Mouse (Mus musculus) heart, adult 8-10 months (tissue): ENCODE measurements around the gene Capg. TPM values are rescaled to one million over a fixed set of nuclear protein-coding genes. Genes with fewer than 3 reads are reported as not detected.
A peak's percentile ranks its signal among the peaks of the same experiment; 100 is the strongest.

Source experiments
- DNase-seq: peaks from one replicate; pipeline ENCODE4 v3.0.0; 2022; ENCODE audit warnings: low spot score
- total RNA-seq, 4 experiments: library from RNA; stranded (reverse); gene quantifications; 2 replicates each; pipeline ENCODE4 v1.2.4; 2022

The Capg gene
- 10 to 100 TPM in 1 of 4 experiments, 1 to 10 TPM in 3; 7.5 to 11.8 (median 9.2) TPM for total RNA-seq

DNA sequence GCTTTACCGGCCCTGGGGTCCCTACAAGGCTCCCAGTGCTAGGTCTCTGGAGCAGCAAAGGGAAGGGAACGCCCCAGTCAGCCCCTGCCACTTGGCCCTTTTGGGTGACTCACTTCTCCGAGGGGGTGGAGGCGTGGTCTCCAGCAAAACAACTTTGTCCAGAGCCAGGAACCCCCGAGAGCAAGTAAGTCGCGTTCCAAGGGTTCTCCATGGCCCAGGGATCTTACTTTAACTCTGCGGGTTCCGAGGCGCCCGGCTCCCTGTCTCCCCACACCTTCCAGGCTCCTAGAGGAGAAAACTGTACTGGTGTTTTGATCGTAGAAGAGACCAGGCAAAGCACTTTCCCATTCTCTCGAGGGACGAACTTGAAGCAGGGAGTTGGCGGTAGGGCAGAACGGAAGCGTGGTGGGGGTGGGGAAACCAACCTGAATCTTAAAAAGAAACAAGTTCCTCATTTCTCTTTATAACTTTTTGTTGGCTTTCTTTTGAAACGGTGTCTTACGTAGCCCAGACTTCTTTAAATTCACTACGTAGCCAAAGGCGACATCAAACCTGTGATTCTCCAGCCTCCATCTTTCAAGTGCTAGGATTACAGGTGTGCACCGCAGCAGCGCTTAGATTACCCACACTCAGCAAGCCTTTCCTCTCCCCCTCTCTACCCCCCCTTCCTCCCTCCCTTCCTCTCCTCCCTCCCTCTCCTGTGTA lies at the start of gene Capg:
Gene Capg, plus strand, starts transcription at position 109 of the 705 bp plus-strand sequence.
- DNase-seq, result peak; percentile 52

DNA sequence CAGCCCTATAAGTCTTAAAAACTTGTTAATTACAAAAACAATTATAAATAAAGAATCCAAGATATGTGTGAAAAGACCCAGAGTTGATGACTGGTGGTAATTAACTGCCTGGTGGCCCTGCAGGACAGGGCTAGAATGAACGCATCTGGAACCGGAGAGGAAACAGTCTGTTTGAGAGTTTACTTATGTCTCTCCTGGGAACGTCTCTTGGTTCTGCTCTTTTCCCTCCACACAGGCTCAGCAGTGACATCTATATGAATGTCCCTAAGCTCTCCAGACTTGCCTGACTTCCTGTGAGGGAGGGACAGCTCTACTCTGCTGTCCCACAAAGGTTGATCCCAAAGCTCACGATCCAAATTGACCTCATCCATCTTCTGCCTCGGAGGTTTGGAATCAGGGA lies 45.2 kb upstream of the Capg start:
- DNase-seq, result no peak

DNA sequence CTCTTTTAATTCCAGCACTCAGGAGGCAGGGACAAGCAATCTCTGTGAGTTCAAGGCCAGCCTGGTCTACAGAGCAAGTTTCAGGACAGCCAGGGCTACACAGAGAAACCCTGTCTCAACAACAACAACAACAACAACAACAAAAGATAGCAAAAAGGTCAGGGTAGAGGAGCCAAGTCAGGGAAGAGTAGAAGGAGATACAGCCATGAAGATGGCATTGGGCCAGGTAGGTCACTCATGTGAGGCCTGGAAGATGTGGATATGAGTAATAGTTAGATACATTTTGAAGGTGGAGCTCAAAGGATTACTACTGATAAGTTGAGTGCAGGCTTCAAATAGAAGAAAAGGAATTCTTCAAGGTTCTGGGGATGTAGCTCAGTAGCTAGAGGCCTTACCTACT lies 40.9 kb upstream of the Capg start:
- no peak for DNase-seq

DNA sequence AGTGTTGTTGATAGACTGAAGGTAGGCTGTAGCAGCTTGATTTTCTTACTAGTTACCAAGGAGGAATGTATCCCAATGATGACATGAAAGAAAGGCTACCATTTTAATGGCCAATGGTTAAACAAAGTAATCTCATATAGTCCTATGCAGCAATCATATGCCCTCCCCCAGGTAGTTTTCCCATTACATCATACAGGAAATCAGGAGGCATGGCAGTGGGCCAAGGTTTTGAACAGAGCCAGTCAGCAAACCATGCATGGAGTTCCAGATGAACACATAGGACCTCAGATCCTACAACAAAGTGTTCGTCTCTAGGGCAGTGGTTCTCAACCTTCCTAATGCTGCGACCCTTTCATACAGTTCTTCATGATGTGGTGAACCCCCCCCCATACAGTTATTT lies 40.3 kb upstream of the Capg start:
- DNase-seq, result peak; percentile 58

DNA sequence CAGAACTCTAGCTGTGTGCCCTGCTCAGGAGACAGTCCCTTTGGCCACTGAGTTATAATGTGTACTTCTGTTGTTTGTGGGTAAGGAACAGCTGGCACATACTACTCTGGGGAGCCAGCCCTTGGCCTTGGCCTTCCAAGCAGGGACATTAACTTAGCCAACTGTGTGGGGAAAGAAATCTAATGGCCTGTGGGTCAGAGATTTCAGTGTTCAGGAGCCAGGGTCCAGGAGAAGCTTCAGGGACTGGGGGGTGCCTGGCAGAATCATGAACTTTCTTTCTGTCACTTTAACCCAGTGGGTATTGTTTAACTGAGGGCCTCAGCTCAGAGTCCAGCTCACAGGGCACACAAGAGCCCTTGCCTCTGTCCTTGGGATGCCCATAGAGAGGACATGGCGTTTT lies 38.1 kb upstream of the Capg start:
- DNase-seq, result no peak

DNA sequence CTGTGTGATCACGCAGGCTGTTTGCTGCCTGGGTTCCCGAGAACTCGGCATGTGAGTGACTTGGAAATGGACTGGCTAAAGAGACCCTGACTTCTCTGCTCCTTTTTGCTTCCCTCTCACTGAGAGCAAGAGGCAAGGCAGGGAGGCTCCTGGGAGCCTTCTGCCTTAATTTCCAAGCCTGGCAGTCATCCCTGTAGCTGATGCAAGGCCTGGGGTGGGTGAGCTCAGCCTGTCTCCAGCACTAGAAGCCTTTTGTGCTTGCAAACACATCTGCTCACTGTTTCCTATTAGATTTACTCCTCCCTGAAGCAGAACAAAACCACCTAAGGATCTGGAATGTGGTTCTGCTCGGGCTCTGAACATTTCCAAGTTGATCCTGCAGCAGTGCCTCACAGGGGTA lies 35.6 kb upstream of the Capg start:
- no peak for DNase-seq

DNA sequence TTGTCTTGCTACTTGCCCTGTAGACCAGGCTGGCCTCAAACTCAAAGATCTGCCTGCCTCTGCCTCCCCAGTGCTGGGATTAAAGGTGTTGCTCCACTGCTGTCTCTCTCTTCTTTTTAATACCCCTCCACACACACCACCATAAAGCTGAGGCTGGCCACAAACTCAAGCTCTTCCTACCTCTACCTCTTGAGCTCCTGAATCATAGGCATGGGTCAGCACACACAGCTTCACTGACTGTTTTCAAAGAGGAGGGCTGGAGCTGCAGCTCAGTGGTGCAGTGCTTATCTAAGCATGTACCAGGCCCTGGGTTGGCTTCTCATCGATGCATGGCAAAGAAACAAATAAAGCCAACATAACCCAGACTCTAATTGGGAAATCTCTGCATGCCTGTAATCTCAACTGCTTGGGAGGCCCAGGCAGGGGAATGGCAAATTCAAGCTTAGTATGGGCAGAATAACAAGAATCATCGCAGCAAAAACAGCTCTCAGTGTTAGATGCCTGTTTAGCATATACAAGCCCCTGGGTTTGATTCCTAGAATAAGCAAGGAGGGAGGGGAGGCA lies 34.2 kb upstream of the Capg start:
- no peak for DNase-seq

DNA sequence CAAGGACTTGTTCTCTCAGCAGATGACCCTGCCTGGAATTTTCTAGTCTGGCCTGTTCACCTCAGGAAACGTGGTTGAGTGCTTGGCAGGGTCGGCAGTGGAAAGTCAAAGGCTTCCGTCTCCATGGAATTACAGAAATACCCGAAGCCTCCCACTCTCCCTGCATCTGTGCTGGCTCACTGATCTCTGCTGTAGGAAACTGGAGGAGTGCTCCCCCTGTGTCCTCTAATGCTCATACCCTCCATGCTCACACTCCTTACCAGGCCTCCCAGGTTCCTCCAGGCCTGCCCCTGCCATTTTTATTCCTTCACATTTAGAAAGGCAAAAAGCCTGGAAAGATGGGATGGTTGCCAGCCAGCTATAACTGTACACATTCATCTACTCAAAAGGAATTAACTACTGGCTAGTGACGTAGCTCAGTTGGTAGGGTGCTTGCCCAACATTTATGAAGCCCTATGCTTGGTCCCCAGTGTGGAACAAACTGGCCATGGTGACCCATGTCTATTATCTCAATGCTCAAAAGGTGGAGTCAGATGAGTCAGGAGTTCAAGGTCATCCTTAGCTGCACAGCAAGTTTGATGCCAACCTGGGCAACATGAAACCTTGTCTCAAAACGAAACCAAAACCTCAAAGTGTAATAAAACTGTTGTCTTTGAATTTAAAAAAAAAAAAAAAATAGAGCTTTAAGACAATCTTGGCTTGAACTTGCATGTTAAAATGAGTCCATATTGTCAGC lies 33.3 kb upstream of the Capg start:
- peak; percentile 35 for DNase-seq

DNA sequence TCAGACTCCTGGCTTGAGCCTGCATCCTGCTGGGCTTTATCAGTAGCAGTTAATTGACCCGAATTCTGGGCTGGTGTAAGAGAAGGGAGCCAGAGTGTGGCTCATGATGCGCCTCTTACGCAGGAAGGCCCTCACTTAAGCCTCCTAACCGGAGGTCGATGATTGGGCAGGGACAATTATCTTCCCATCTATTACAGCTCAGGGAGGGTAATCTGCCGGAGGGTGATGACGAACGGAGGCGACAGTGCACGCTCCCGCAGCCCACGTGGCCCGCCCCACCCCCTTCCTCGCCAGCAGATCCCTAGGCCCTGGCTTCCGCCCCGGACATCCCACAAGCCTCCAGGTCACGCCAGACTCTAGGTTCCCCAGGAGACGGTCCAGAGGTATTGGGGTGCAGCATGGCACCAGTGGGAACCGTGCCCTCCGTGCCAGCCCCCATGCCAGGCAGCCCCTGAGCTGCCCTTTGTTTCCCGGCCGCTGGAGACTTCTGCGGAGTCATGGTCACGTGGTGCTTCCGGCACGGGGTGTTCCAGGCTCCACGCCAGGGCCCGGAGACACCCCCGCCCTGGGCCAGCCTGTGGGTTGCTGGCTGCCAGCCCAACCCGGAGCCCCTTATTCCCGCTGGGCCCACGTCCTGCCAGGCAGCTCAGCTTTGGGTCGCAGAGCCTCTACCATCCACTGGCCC lies 31.7 kb upstream of the Capg start:
- DNase-seq, result peak; percentile 92

DNA sequence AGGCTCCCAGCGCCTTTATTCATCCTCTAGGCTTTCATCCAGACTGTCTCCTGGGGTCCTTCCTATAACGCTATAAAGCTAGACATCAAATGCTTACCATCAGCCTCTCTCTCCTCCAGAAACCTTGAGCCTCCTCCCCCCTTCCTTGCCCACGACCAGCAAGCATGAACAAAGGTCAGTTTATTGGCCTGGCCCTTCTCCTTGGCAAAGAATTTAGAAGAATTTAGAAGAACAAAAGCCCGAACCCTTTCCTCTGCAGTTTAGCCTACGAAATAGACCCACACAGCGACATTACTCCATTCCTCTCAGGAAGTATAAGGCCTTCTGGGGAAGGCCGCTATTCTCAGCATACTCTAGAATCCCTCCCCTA lies 31.1 kb upstream of the Capg start:
- DNase-seq, result no peak

DNA sequence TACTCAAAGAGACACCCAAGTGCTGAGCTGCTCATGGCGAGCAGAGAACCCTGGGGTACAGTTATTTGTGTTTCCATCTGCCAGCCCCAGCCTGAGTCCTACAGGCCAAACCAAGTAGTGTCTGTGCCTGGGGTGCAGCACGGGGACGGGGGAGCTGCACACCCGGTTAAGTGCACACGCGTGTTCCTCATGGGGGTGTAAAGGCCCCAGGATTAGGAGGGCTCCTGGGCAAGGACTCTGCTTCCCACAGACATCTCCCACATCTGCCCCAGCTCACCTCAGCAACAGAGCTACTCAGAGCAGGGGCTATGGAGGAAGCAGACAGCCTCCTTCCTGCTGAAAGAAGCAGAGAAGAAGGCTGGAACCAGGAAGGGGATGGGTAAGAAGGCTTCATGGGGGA lies 28.5 kb upstream of the Capg start:
- DNase-seq, result no peak

DNA sequence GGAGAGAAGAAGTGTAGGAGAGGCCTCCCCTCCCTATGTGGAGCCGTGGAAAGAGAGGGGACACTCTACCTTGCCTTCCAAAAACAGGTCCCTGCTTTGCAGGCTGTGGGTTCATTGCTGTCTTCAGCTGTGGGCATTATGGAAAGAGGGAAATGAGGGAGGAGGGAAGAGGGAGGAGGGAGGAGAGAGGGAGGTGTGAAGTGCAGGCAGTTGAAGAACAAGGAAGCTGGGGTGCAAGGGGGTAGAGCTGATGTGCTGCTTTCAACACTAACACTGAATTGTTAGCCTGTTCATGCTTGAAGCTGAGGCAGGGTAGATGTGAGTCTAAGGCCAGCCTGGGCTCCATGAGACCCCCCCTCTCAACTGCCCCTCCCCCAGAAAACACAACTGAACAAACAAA lies 25.3 kb upstream of the Capg start:
- DNase-seq, result no peak

DNA sequence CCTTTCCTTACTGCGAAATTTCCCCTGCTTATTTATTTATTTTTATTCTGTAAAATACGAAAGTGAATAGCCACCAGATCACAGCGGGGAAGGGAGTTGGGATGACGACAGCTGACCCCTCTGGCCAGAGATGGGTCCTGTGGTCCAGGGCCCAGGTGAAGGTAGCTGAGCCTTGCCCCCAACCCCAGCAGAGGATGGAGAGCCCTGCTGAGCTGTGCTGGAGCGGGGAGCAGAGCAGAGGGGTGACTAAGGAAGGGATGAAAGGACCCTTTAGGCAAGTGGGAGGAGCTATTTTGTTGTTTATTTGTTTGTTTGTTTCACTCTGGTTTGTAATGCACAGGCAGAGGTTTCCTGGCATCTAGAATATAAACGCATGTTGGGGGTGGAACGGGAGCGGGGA lies 24.9 kb upstream of the Capg start:
- DNase-seq, result no peak

DNA sequence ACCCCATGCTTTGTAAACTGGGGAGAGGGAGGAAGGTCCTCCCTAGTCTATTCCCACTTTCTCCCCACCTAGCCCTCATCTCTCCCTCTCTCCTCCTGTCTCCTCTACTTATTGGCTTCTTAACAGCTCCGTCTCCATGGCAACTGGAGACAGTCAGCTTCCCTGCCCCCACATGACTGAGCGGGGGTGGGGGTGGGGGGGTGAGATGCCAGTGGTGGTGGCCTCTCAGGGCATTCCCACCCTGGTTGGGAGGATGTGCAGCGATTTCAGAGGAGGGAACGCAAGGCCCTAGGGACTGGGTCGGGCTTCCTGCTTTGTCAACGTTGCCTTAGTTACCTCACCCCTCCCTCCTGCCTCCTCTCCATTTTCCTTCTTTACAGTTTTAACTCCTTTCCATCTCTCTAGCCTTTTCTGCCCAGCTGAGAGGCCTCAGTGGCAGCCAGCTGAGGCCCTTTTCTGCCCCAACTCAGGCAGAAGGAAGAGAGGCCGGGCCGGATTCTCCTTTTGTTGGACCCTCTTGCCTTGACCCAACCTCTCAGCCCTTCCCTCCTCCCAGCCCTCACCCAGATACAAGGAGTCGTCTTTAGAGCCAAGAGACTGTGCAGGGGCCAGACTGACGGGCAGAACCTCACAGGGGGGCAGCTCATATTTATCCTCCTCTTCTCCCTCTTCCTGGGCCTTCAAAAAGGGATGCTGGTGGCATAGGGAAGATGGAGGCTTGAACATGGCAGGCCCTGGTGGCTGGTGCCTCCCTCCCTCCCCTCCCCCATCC lies 24.1 kb upstream of the Capg start:
- DNase-seq, result peak; percentile 55

DNA sequence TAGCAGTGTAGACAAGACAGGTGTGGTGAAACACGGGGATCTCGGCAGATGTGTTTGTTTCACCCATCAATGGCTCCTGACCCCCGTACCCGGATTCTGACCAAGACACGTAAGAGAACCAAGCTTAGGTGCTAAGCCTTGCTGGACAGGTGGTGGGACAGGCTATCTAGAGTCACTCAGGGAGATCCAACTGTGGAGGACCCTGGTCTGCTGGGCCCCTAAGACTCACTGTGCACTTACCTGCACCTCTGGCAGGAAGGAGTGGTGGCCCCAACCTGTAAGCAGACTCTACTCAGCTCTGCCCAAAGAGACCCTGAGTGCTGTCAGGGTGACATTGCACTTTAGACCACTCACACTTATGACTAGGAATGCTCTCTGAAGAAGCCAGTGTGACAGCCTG lies 23.3 kb upstream of the Capg start:
- no peak for DNase-seq

DNA sequence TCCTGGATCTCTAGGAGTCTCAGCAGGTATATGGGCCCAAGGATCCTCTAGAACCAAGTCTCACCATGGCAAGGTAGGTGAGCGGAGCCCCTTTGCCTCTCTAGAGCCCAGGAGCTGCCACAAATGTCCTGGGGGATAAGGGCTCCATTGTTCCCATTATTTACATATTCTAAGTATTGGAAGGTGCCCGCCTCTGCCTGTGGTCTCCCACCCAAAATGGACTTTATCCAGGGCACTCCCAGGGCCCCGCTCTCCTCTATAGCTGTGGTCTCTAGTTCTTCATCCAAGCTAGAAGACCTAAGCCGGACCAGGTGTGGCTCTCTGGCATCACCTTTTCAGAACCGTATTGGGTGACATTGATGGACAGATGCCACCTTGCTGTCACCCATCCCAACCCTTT lies 22.6 kb upstream of the Capg start, which contains the start of gene Sh2d6:
Gene Sh2d6, minus strand, starts transcription at position 101 of the 400 bp plus-strand sequence.
- no peak for DNase-seq

DNA sequence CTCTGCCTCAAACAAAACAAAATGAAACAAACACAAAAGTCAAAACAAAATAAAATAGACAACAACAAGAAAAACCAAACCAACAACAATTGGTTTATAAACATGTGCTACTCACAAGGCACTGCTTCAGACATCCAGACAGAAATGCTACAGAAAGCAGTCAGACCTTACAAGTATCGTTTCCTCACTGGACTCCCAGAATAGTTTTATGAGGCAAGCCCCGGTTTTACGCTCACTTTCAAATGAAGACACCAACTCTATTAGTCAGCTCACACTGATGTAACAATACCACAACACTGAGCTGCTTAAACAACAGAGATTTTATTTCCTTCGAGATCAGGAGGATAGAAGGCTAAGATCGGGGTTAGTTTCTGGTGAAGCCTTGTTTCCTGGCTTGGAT lies 21.9 kb upstream of the Capg start:
- DNase-seq, result no peak

DNA sequence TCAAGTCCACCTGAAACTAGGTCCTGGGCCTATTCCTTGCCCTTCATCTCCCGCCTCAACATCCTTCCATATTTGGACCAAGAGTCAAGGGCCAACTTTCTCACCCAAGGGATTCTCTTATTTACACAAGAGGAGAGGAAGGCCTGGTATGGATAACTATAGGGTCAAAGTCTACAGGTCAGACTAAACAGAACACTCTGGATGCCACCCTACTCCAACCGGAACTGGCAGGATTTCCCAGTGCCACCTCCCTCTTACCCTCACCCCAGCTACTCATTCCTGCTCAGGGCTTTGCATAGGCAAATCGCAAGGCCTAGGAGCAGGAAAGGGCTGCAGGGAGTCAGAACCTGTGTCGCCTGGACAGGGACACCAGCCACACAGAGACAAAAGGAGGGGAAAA lies 21.0 kb upstream of the Capg start:
- DNase-seq, result no peak

DNA sequence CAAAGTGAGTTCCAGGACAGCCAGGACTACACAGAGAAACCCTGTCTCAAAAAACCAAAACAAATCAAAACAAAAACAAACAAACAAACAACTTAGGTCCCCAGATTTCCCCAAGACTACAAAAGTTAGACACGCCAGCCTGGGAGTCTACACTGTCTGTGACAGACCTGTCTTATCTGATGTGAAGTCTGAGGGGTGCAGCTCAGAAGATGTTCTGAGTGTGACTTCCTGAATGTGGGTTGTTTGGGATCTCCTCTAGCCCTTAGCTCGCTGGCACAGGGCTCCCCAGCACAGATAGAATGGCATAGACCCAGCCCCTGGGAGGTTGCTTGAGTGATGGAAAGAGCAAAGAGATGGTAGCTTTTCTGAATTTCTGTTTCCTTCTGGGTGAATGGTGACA lies 20.0 kb upstream of the Capg start:
- no peak for DNase-seq

DNA sequence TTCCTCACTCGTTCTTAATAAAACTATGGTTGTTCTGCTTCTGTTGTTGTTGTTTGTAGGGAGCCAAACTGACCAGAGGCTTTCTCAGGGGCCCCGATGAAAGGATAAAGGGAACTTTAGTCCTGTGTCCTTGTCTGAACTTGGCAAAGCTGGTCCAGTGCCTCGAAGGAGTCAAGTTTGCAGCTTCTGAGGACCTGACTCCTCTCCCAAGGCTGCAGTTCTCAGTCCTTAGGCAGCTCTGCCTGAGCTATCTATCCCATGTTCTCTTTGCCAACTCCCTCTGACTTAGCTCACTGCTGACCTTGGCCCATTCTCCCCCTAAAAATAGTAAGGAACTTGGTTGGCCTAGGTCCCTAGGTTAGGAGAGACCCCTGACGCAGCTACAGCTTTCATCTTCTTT lies 17.1 kb upstream of the Capg start:
- DNase-seq, result no peak

DNA sequence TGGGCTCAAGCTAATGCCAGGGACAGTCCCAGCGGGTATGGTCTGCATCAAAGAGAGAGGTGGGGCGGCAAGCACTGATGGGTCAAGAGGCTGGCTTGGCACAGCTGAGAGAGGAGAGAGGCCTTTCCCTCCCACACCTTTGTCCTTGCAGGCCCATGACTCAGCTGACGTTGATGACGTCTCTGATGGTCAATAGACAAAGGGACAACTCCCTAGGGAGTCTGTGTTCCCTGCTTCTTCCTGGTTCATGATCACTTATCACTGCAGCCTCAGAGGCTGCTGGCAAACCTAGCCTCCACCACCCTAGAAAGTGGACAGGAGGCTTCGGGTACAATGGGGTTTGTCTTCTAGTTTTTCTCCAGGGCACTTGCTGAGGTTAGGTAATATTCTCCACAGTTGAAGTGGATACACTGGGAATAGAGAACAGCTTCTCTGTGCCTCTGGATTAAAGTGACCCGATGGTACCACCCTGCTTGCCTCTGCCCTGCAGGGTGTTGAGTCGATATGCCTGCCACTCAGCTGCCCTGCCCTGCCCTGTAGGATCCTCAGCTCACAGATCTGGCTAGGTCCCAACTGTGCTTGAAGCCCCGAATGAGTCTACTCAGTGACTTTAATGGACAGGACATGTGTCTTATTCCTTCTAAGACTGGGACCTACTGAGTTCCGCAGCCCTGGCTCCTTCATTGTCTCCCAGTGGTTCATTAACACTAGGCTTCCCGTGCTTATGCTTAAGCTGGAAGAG lies 15.6 kb upstream of the Capg start:
- DNase-seq, result peak; percentile 80
